ENCODE assay signal across 26 mouse cellular contexts in the genomic region with DNA sequence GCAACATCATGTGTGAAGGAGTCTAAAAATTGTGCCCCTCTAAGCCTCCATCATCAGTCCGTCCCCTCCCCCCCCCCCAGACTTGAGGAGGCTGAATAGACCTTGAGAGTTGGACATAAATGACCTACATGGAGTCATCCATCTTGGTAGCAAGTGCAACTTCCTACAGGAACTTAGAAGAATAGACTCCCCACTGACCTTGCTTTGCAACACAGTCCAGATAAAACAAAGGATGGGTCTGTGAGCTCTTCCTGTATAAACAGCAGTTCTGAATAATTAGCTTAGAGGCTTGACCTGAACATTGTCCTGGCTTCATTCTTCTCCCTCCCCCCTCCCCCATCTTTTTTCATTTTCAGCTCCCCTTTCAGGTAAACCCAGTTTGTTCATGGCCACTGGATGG.
"Had no signal": no experiment of that assay in that cellular context is flagged by ENCODE, and none has a peak within 500 bp of the region (broad histone marks: within the 10 kb centered on the region; RNA-seq: fewer than 3 reads in every experiment).

No protein-coding gene starts in this region.

- H3K9ac ChIP-seq: embryonic facial prominence, embryonic 12.5 days; embryonic facial prominence, embryonic 13.5 days; embryonic facial prominence, embryonic 15.5 days; forebrain, embryonic 12.5 days; forebrain, embryonic 13.5 days; forebrain, embryonic 15.5 days; forebrain, postnatal 0 days had no signal

- DNase-seq: cerebellum, postnatal 10 days; cerebellum, postnatal 14 days; cerebellum, postnatal 25 days; cerebellum, postnatal 36 days; embryo, embryonic 11 days; forebrain, postnatal 0 days; gastrocnemius, adult 2 months; gastrocnemius, postnatal 10 days; gastrocnemius, postnatal 14 days; gastrocnemius, postnatal 25 days; gastrocnemius, postnatal 36 days; heart, adult 11 months; heart, adult 18-20 months; heart, adult 2 months had no signal

- H3K4me3 ChIP-seq: embryonic facial prominence, embryonic 10.5 days; embryonic facial prominence, embryonic 12.5 days; embryonic facial prominence, embryonic 13.5 days; embryonic facial prominence, embryonic 15.5 days; erythroblast, embryonic 14.5 days; forebrain, embryonic 10.5 days; forebrain, embryonic 12.5 days; forebrain, embryonic 13.5 days; forebrain, embryonic 15.5 days; gastrocnemius, adult 2 months; heart, adult 2 months; heart, embryonic 10.5 days had no signal

- H3K4me2 ChIP-seq: embryonic facial prominence, embryonic 12.5 days; embryonic facial prominence, embryonic 13.5 days; embryonic facial prominence, embryonic 15.5 days; forebrain, embryonic 12.5 days; forebrain, embryonic 13.5 days; forebrain, embryonic 15.5 days had no signal

- H3K27me3 ChIP-seq: embryonic facial prominence, embryonic 12.5 days; embryonic facial prominence, embryonic 13.5 days; embryonic facial prominence, embryonic 15.5 days; forebrain, embryonic 12.5 days; forebrain, embryonic 13.5 days; forebrain, embryonic 15.5 days had no signal

- H3K4me1 ChIP-seq: embryonic facial prominence, embryonic 10.5 days; embryonic facial prominence, embryonic 12.5 days; embryonic facial prominence, embryonic 13.5 days; embryonic facial prominence, embryonic 15.5 days; forebrain, embryonic 10.5 days; forebrain, embryonic 12.5 days; forebrain, embryonic 13.5 days; forebrain, embryonic 15.5 days; heart, embryonic 10.5 days had no signal

- H3K27ac ChIP-seq: embryonic facial prominence, embryonic 10.5 days; embryonic facial prominence, embryonic 12.5 days; embryonic facial prominence, embryonic 13.5 days; embryonic facial prominence, embryonic 15.5 days; forebrain, embryonic 10.5 days; forebrain, embryonic 12.5 days; forebrain, embryonic 13.5 days; forebrain, embryonic 15.5 days; gastrocnemius, adult 2 months; heart, adult 2 months; heart, embryonic 10.5 days had no signal

- H3K9me3 ChIP-seq: embryonic facial prominence, embryonic 10.5 days; embryonic facial prominence, embryonic 12.5 days; embryonic facial prominence, embryonic 13.5 days; embryonic facial prominence, embryonic 15.5 days; forebrain, embryonic 10.5 days; forebrain, embryonic 12.5 days; forebrain, embryonic 13.5 days; forebrain, embryonic 15.5 days; heart, embryonic 10.5 days had no signal

- ATAC-seq: forebrain, embryonic 13.5 days; forebrain, embryonic 14.5 days; forebrain, embryonic 15.5 days; forebrain, embryonic 16.5 days; forebrain, postnatal 0 days had no signal

- H3K36me3 ChIP-seq: embryonic facial prominence, embryonic 10.5 days; embryonic facial prominence, embryonic 12.5 days; embryonic facial prominence, embryonic 13.5 days; embryonic facial prominence, embryonic 15.5 days; forebrain, embryonic 10.5 days; forebrain, embryonic 12.5 days; forebrain, embryonic 15.5 days; heart, embryonic 10.5 days had no signal
